Mouse (Mus musculus) ZHBTc4 (cell line): ENCODE data around the gene Ifit3.
"Not testable (repeated sequence)": the region's sequence is repeated elsewhere in the genome, so short reads cannot be mapped to it uniquely, and the experiment has no call there.

Source experiments
- DNase-seq: peaks from one replicate; pipeline ENCODE4 v3.0.0-alpha.2; 2011; ENCODE audit warnings: low read depth, low spot score

Ifit3 gene

GRCm38 (mm10) chr19:34583126-34583766 lies at the start of gene Ifit3:
Gene Ifit3, plus strand, starts transcription at chr19:34583531.
- DNase-seq: not testable (repeated sequence)

GRCm38 (mm10) chr19:34539422-34539821 lies 43.9 kb upstream of the Ifit3 start:
- no peak for DNase-seq

GRCm38 (mm10) chr19:34546211-34546610 lies 37.1 kb upstream of the Ifit3 start:
- no peak for DNase-seq

GRCm38 (mm10) chr19:34547976-34548375 lies 35.4 kb upstream of the Ifit3 start:
- peak; percentile 76 for DNase-seq

- DNase-seq: no peak
Observed at GRCm38 (mm10) chr19:34550205-34550533, 33.2 kb upstream of the Ifit3 start.

GRCm38 (mm10) chr19:34550534-34551223 lies 32.7 kb upstream of the Ifit3 start, which contains the start of gene Ifit2:
Gene Ifit2, plus strand, starts transcription at chr19:34550694.
- peak; percentile 64 for DNase-seq

- no peak for DNase-seq
Observed at GRCm38 (mm10) chr19:34551981-34552380, 31.4 kb upstream of the Ifit3 start.

GRCm38 (mm10) chr19:34553021-34553420 lies 30.3 kb upstream of the Ifit3 start:
- DNase-seq: no peak

- DNase-seq: no peak
Observed at GRCm38 (mm10) chr19:34553522-34553921, 29.8 kb upstream of the Ifit3 start.

- no peak for DNase-seq
Observed at GRCm38 (mm10) chr19:34554061-34554460, 29.3 kb upstream of the Ifit3 start.

- no peak for DNase-seq
Observed at GRCm38 (mm10) chr19:34556621-34557020, 26.7 kb upstream of the Ifit3 start.

GRCm38 (mm10) chr19:34562556-34562955 lies 20.8 kb upstream of the Ifit3 start:
- no peak for DNase-seq

- DNase-seq: no peak
Observed at GRCm38 (mm10) chr19:34566178-34566784, 17.1 kb upstream of the Ifit3 start.

- DNase-seq: no peak
Observed at GRCm38 (mm10) chr19:34568988-34569895, 14.1 kb upstream of the Ifit3 start.

GRCm38 (mm10) chr19:34569896-34570476 lies 13.3 kb upstream of the Ifit3 start:
- DNase-seq: no peak

GRCm38 (mm10) chr19:34571080-34571479 lies 12.3 kb upstream of the Ifit3 start:
- no peak for DNase-seq

GRCm38 (mm10) chr19:34573650-34574049 lies 9.7 kb upstream of the Ifit3 start:
- no peak for DNase-seq

GRCm38 (mm10) chr19:34577121-34577520 lies 6.2 kb upstream of the Ifit3 start:
- no peak for DNase-seq

- not testable (repeated sequence) for DNase-seq
Observed at GRCm38 (mm10) chr19:34582696-34583095, 635 bp upstream of the Ifit3 start.

- not testable (repeated sequence) for DNase-seq
Observed at GRCm38 (mm10) chr19:34585740-34586458, 2.6 kb downstream of the Ifit3 start.
